Mouse (Mus musculus): ENCODE measurements around the gene Cyp4f39.
A peak's percentile ranks its signal among the peaks of the same experiment; 100 is the strongest.
"Not testable (repeated sequence)": the region's sequence is repeated elsewhere in the genome, so short reads cannot be mapped to it uniquely, and the experiment has no call there.

Cyp4f39 gene

DNA sequence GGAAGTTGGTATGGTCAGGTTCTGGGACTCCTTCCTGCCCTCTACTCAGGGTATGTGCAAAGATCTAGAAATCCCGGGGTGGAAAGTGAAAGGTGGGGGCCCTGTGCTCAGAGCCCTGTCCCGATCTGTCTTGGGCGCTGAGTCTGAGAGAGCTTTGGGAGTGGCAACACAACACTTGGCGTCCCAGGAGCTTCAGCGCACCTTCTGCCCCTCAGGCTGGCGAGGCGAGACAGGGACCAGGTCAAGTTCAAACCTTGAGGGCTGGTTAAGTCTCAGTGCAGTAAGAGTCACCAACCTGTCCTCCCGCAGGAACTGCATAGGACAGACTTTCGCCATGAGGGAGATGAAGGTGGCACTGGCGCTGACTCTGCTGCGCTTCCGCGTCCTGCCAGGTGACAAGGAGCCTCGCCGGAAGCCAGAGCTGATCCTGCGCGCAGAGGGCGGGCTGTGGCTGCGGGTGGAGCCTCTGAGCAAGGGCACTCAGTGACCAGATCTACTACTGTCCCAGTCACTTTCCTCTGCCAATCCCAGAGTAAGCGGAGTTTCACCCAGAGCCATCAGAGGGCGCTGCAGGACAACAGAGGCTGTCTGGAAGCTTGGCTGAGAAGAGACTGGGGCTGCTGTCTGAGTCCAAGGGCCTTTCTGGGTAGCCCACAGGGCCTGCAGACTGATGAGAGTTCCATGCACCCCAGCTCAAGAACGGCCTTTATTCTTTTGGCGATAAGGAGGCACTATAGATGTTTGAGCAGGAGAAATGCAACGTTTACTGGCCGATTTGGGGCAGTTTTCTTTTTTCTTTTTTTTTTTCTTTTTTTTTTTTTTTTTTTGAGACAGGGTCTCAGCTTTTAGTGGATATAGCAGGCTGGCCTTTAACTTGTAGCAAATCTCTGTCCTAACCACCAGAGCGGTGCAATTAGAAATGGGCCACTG, 76.2 kb downstream of the Cyp4f39 start:
- DNase-seq (ENCODE audit: low spot score) = peak; percentile 77

DNA sequence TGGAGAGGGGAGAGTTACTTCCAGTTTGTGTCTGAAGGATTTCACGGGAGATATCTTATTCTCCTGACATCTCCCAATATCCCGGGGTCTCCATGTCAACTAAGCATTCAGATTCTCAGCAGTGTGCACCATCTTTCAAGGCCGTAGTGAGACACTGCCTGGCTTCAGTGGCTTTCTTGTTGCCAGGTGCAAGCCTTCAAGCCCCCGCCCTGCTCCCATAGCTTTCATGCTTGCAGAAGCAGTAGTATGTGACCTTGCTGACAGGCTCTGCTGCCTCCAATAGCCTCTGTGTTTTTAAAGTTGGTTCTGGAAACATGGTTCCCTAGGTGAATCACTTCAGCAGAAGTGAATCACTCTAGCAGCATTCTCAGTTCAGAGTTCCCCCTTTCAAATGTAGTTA, 79.8 kb downstream of the Cyp4f39 start:
- not testable (repeated sequence) for DNase-seq (ENCODE audit: low spot score)

DNA sequence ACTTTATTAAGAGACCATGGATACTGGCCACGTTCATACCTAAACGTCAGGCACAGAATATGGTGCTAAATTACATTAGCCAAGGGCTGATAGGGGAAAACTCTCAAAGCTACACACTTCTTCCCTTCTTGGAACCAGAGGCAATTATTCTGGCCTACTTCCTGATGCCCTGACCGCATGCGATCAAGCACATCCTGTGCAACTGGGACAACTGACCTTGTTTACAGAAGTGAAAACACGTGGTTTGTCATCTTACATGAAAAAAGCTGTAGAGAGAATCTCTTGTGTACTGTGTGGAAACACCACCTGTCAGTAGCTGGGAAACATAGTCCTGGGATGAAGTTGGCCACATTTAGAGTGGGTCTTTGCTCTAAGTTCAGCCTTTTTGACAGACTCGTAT, 81.5 kb downstream of the Cyp4f39 start:
- no peak for DNase-seq (ENCODE audit: low spot score)

DNA sequence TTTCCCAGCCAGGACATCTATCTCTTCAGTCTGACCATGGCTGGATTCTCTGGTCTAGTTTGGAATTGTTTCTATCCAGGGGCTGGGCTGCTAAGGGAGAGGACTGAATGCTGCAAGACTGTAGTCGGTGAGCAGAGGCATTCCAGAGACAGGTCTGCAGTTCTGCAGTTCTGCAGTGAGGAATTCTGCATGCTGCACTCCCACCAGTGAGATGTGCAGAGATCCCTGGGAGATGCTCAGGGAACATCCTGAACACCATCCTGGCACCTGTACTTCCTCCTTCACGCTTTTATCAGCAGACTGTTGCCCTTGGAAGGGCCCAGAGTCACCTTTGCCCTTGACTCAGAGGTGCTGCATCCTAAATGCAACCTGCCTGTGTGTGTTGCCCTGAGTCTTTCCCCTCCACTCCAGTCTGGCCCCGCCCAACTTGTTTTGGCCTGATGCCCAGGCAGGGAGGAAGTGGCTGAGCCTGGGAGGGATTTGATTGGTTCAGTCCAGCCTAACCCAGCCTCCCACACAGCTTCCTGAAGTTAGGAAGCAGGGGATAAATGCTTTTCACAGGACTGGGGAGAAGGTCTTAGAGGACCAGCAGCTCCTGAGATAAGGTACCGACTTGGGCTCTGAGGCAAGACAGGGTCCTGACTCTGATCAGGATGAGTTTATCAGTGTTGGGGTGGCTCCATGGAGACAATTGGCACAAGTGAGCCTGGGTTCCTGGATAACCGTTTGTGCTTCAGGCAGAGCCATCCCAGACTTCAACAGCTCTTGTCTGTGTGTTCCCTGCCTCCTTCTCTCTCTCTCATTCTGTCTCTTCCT, 83.7 kb downstream of the Cyp4f39 start, which contains the start of gene Cyp4f16:
Gene Cyp4f16 (plus strand): TSS at position 508 of the 816 bp plus-strand sequence.
- peak; percentile 88 for DNase-seq (ENCODE audit: low spot score)

DNA sequence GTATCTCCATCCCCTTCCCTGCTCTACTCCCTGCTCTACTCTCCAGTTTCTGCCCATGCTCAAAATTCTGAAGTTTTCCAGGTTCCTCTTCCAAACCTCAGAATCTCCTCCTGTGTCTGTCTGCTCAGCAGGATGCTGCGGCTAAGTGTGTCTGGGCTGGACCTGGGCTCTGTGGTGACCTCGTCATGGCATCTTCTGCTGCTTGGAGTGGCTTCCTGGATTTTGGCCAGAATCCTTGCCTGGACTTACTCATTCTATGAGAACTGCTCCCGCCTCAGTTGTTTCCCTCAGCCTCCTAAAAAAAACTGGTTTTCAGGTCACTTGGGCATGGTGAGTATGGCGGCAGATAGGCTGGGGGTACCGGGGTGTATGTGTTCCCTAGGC, 84.3 kb downstream of the Cyp4f39 start:
- peak; percentile 80 for DNase-seq (ENCODE audit: low spot score)

All from MN1 (cell line).